Mouse (Mus musculus): ENCODE results near the gene Il17rd.
A peak's percentile ranks its signal among the peaks of the same experiment; 100 is the strongest.

Gene Il17rd

GRCm38 (mm10) chr14:27044967-27045361 is 6.2 kb downstream of the Il17rd start:
- DNase-seq (ENCODE audit: low read depth, low spot score): peak; percentile 66

GRCm38 (mm10) chr14:27048231-27048956 is 9.7 kb downstream of the Il17rd start:
- DNase-seq (ENCODE audit: low read depth, low spot score): peak; percentile 62

GRCm38 (mm10) chr14:27050043-27050442 is 11.3 kb downstream of the Il17rd start:
- no peak for DNase-seq (ENCODE audit: low read depth, low spot score)

- no peak for DNase-seq (ENCODE audit: low read depth, low spot score)
Measured at GRCm38 (mm10) chr14:27050560-27051510, 12.1 kb downstream of the Il17rd start.

GRCm38 (mm10) chr14:27051511-27051895 is 12.8 kb downstream of the Il17rd start:
- no peak for DNase-seq (ENCODE audit: low read depth, low spot score)

GRCm38 (mm10) chr14:27058535-27059223 is 19.9 kb downstream of the Il17rd start:
- peak; percentile 45 for DNase-seq (ENCODE audit: low read depth, low spot score)

- no peak for DNase-seq (ENCODE audit: low read depth, low spot score)
Measured at GRCm38 (mm10) chr14:27059224-27059558, 20.4 kb downstream of the Il17rd start.

- no peak for DNase-seq (ENCODE audit: low read depth, low spot score)
Measured at GRCm38 (mm10) chr14:27063338-27063737, 24.6 kb downstream of the Il17rd start.

- peak; percentile 81 for DNase-seq (ENCODE audit: low read depth, low spot score)
Measured at GRCm38 (mm10) chr14:27066171-27066929, 27.6 kb downstream of the Il17rd start.

- DNase-seq (ENCODE audit: low read depth, low spot score): peak; percentile 94
Measured at GRCm38 (mm10) chr14:27067866-27068271, 29.1 kb downstream of the Il17rd start.

- DNase-seq (ENCODE audit: low read depth, low spot score): no peak
Measured at GRCm38 (mm10) chr14:27069434-27070097, 30.8 kb downstream of the Il17rd start.

GRCm38 (mm10) chr14:27070128-27070527 is 31.4 kb downstream of the Il17rd start:
- no peak for DNase-seq (ENCODE audit: low read depth, low spot score)

- DNase-seq (ENCODE audit: low read depth, low spot score): peak; percentile 68
Measured at GRCm38 (mm10) chr14:27070758-27071157, 32.0 kb downstream of the Il17rd start.

GRCm38 (mm10) chr14:27071985-27072384 is 33.2 kb downstream of the Il17rd start:
- DNase-seq (ENCODE audit: low read depth, low spot score): peak; percentile 92

- no peak for DNase-seq (ENCODE audit: low read depth, low spot score)
Measured at GRCm38 (mm10) chr14:27075084-27075483, 36.3 kb downstream of the Il17rd start.

GRCm38 (mm10) chr14:27075909-27076521 is 37.3 kb downstream of the Il17rd start:
- no peak for DNase-seq (ENCODE audit: low read depth, low spot score)

GRCm38 (mm10) chr14:27076522-27076920 is 37.8 kb downstream of the Il17rd start:
- no peak for DNase-seq (ENCODE audit: low read depth, low spot score)

- DNase-seq (ENCODE audit: low read depth, low spot score): no peak
Measured at GRCm38 (mm10) chr14:27081536-27082275, 43.0 kb downstream of the Il17rd start.

GRCm38 (mm10) chr14:27085471-27085870 is 46.7 kb downstream of the Il17rd start:
- no peak for DNase-seq (ENCODE audit: low read depth, low spot score)

- no peak for DNase-seq (ENCODE audit: low read depth, low spot score)
Measured at GRCm38 (mm10) chr14:27085999-27086398, 47.3 kb downstream of the Il17rd start.
